Mouse (Mus musculus) lung, postnatal 14 days (tissue): Measurements from ENCODE around the gene Xrn1.
A peak's percentile ranks its signal among the peaks of the same experiment; 100 is the strongest.
"Not testable (repeated sequence)": the region's sequence is repeated elsewhere in the genome, so short reads cannot be mapped to it uniquely, and the experiment has no call there.

Source experiments
- DNase-seq: peaks from one replicate; pipeline ENCODE4 v3.0.0; 2021

Xrn1 gene

GRCm38 (mm10) chr9:95954585-95955461 lies at the start of gene Xrn1:
Xrn1 (plus strand) TSS chr9:95954760.
- peak; percentile 93 for DNase-seq

GRCm38 (mm10) chr9:95932855-95933254 lies 21.7 kb upstream of the Xrn1 start:
- no peak for DNase-seq

- no peak for DNase-seq
Observed at GRCm38 (mm10) chr9:95953658-95954057, 902 bp upstream of the Xrn1 start.

GRCm38 (mm10) chr9:95954226-95954584 lies 355 bp upstream of the Xrn1 start:
- peak; percentile 20 for DNase-seq

- DNase-seq = no peak
Observed at GRCm38 (mm10) chr9:95957611-95958010, 3.1 kb downstream of the Xrn1 start.

- DNase-seq = no peak
Observed at GRCm38 (mm10) chr9:95958041-95958730, 3.6 kb downstream of the Xrn1 start.

GRCm38 (mm10) chr9:95958731-95959105 lies 4.2 kb downstream of the Xrn1 start:
- not testable (repeated sequence) for DNase-seq

- no peak for DNase-seq
Observed at GRCm38 (mm10) chr9:95959246-95959645, 4.7 kb downstream of the Xrn1 start.

GRCm38 (mm10) chr9:95959732-95960428 lies 5.3 kb downstream of the Xrn1 start:
- no peak for DNase-seq

- no peak for DNase-seq
Observed at GRCm38 (mm10) chr9:95961058-95961457, 6.5 kb downstream of the Xrn1 start.

GRCm38 (mm10) chr9:95964037-95964436 lies 9.5 kb downstream of the Xrn1 start:
- no peak for DNase-seq

- no peak for DNase-seq
Observed at GRCm38 (mm10) chr9:95978279-95978678, 23.7 kb downstream of the Xrn1 start.

GRCm38 (mm10) chr9:95979896-95980295 lies 25.3 kb downstream of the Xrn1 start:
- DNase-seq = no peak

- no peak for DNase-seq
Observed at GRCm38 (mm10) chr9:95992255-95992654, 37.7 kb downstream of the Xrn1 start.

GRCm38 (mm10) chr9:96004455-96004854 lies 49.9 kb downstream of the Xrn1 start:
- no peak for DNase-seq

- DNase-seq = no peak
Observed at GRCm38 (mm10) chr9:96010664-96011063, 56.1 kb downstream of the Xrn1 start.

GRCm38 (mm10) chr9:96023921-96024320 lies 69.4 kb downstream of the Xrn1 start:
- DNase-seq = no peak

GRCm38 (mm10) chr9:96027913-96028312 lies 73.4 kb downstream of the Xrn1 start:
- DNase-seq = no peak

- DNase-seq = peak; percentile 44
Observed at GRCm38 (mm10) chr9:96028818-96029217, 74.3 kb downstream of the Xrn1 start.

- DNase-seq = no peak
Observed at GRCm38 (mm10) chr9:96029886-96030285, 75.3 kb downstream of the Xrn1 start.

GRCm38 (mm10) chr9:96035371-96036086 lies 81.0 kb downstream of the Xrn1 start:
- DNase-seq = no peak

- no peak for DNase-seq
Observed at GRCm38 (mm10) chr9:96044214-96044613, 89.7 kb downstream of the Xrn1 start.

- DNase-seq = no peak
Observed at GRCm38 (mm10) chr9:96051501-96051900, 96.9 kb downstream of the Xrn1 start.
